Mouse (Mus musculus): ENCODE measurements around the gene Dusp1. TPM values are rescaled to one million over a fixed set of nuclear protein-coding genes. Genes with fewer than 3 reads are reported as not detected.

Dusp1 gene
- polyA plus RNA-seq, 1 experiment from 2014 or later = 31.5 TPM

- H3K27me3 ChIP-seq (ENCODE audit: insufficient read depth, low read length) = no peaks in the 10 kb centered on the region
- WGBS = 99% methylated on average over 4 of the region's 4 CpGs
- H3K4me1 ChIP-seq (replicated peaks; ENCODE audit: insufficient read depth, low read length) = no peaks in the 10 kb centered on the region
- DNase-seq (ENCODE audit: low spot score) = no peak
- no peak overlapping the region for H3K4me3 ChIP-seq (replicated peaks; ENCODE audit: low read depth, low read length)
- ATAC-seq (replicated peaks; ENCODE audit: low FRiP score, low read depth) = no peak
- H3K9me3 ChIP-seq (replicated peaks; ENCODE audit: low read length) = no peaks in the 10 kb centered on the region
- no peak overlapping the region for H3K27ac ChIP-seq
- no peak overlapping the region for H3K4me2 ChIP-seq (ENCODE audit: low read length)
- TF ChIP-seq CTCF (IDR thresholded peaks at IDR 0.05; ENCODE audit: low read depth) = no peak
- H3K36me3 ChIP-seq (ENCODE audit: insufficient read depth, low read length) = no peaks in the 10 kb centered on the region
- no peak overlapping the region for H3K9ac ChIP-seq (ENCODE audit: low read depth, low read length)
Observed at GRCm38 (mm10) chr17:26487917-26488316, 74.0 kb downstream of the Dusp1 start.

DNA sequence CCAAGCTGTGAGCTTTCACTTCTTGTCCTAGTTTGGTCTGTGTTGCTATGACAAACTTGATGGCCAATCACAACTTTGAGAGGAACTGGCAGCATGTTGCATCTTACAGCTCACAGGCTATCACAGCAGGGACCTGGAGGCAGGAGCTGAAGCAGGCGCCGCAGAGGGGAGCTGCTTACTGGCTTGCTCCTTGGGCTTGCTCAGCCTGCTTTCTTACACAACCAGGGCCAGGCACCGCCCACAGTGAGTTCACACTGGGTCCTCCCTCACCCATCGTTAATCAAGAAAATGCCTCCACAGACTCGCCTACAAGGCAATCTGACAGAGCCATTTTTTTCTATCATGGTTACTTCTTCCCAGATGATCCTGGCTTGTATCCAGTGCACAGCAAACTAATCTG is 74.7 kb downstream of the Dusp1 start:
- ATAC-seq (replicated peaks; ENCODE audit: low FRiP score, low read depth) (no peak), DNase-seq (ENCODE audit: low spot score) (no peak)
- TF ChIP-seq CTCF (IDR thresholded peaks at IDR 0.05; ENCODE audit: low read depth) = no peak
- Histone ChIP-seq H3K9me3 (replicated peaks; ENCODE audit: low read length) (no peaks in the 10 kb centered on the region), H3K27me3 (ENCODE audit: insufficient read depth, low read length) (no peaks in the 10 kb centered on the region), H3K4me2 (ENCODE audit: low read length) (no peak overlapping the region), H3K27ac (no peak overlapping the region), H3K4me1 (replicated peaks; ENCODE audit: insufficient read depth, low read length) (no peaks in the 10 kb centered on the region), H3K36me3 (ENCODE audit: insufficient read depth, low read length) (no peaks in the 10 kb centered on the region), H3K4me3 (replicated peaks; ENCODE audit: low read depth, low read length) (no peak overlapping the region), H3K9ac (ENCODE audit: low read depth, low read length) (no peak overlapping the region)
- 54% methylated on average over 5 of the region's 5 CpGs for WGBS

GRCm38 (mm10) chr17:26484626-26485421 is 77.1 kb downstream of the Dusp1 start:
- Histone ChIP-seq H3K9me3 (replicated peaks; ENCODE audit: low read length) (no peaks in the 10 kb centered on the region), H3K4me2 (ENCODE audit: low read length) (no peak overlapping the region), H3K36me3 (ENCODE audit: insufficient read depth, low read length) (no peaks in the 10 kb centered on the region), H3K27me3 (ENCODE audit: insufficient read depth, low read length) (no peaks in the 10 kb centered on the region), H3K4me3 (replicated peaks; ENCODE audit: low read depth, low read length) (no peak overlapping the region), H3K4me1 (replicated peaks; ENCODE audit: insufficient read depth, low read length) (no peaks in the 10 kb centered on the region), H3K9ac (ENCODE audit: low read depth, low read length) (no peak overlapping the region), H3K27ac (no peak overlapping the region)
- ATAC-seq (replicated peaks; ENCODE audit: low FRiP score, low read depth) (no peak), DNase-seq (ENCODE audit: low spot score) (no peak)
- WGBS = 82% methylated on average over 14 of the region's 14 CpGs
- no peak for TF ChIP-seq CTCF (IDR thresholded peaks at IDR 0.05; ENCODE audit: low read depth)

DNA sequence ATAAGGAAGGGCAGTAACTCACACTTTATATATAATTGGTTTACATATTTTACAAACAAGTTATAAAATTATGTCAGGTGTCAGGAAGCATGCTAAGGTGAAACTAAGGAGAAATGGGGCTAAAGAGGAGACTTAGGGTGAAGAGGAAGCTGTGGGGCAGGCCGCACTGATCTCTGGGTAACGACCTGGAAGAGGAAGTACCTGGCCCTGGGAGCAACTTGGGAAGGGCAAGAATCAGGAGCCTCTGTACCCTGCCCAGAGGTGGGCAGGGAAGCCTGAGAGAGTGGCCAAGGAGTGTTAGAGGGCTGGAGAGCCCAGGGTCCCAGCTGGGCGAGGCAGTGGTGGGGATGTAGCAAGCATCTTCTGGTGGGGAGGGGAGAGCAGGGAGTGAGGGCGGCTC is 81.0 kb downstream of the Dusp1 start:
- 86% methylated on average over 4 of the region's 4 CpGs for WGBS
- DNase-seq (ENCODE audit: low spot score) = no peak
- H3K27ac ChIP-seq = no peak overlapping the region
- no peak overlapping the region for H3K4me2 ChIP-seq (ENCODE audit: low read length)
- H3K9me3 ChIP-seq (replicated peaks; ENCODE audit: low read length) = no peaks in the 10 kb centered on the region
- H3K4me1 ChIP-seq (replicated peaks; ENCODE audit: insufficient read depth, low read length) = no peaks in the 10 kb centered on the region
- no peak for TF ChIP-seq CTCF (IDR thresholded peaks at IDR 0.05; ENCODE audit: low read depth)
- H3K36me3 ChIP-seq (ENCODE audit: insufficient read depth, low read length) = no peaks in the 10 kb centered on the region
- H3K27me3 ChIP-seq (ENCODE audit: insufficient read depth, low read length) = no peaks in the 10 kb centered on the region
- H3K4me3 ChIP-seq (replicated peaks; ENCODE audit: low read depth, low read length) = no peak overlapping the region
- no peak overlapping the region for H3K9ac ChIP-seq (ENCODE audit: low read depth, low read length)
- no peak for ATAC-seq (replicated peaks; ENCODE audit: low FRiP score, low read depth)

GRCm38 (mm10) chr17:26479619-26480018 is 82.3 kb downstream of the Dusp1 start:
- no peak overlapping the region for H3K4me2 ChIP-seq (ENCODE audit: low read length)
- H3K9me3 ChIP-seq (replicated peaks; ENCODE audit: low read length) = no peaks in the 10 kb centered on the region
- DNase-seq (ENCODE audit: low spot score) = no peak
- no peaks in the 10 kb centered on the region for H3K27me3 ChIP-seq (ENCODE audit: insufficient read depth, low read length)
- H3K36me3 ChIP-seq (ENCODE audit: insufficient read depth, low read length) = no peaks in the 10 kb centered on the region
- no peak for TF ChIP-seq CTCF (IDR thresholded peaks at IDR 0.05; ENCODE audit: low read depth)
- no peak overlapping the region for H3K9ac ChIP-seq (ENCODE audit: low read depth, low read length)
- no peak overlapping the region for H3K27ac ChIP-seq
- no peak overlapping the region for H3K4me3 ChIP-seq (replicated peaks; ENCODE audit: low read depth, low read length)
- WGBS = 74% methylated on average over 6 of the region's 6 CpGs
- H3K4me1 ChIP-seq (replicated peaks; ENCODE audit: insufficient read depth, low read length) = no peaks in the 10 kb centered on the region
- ATAC-seq (replicated peaks; ENCODE audit: low FRiP score, low read depth) = no peak

GRCm38 (mm10) chr17:26478672-26479071 is 83.3 kb downstream of the Dusp1 start:
- H3K27me3 ChIP-seq (ENCODE audit: insufficient read depth, low read length) = no peaks in the 10 kb centered on the region
- DNase-seq (ENCODE audit: low spot score) = no peak
- TF ChIP-seq CTCF (IDR thresholded peaks at IDR 0.05; ENCODE audit: low read depth) = no peak
- no peaks in the 10 kb centered on the region for H3K36me3 ChIP-seq (ENCODE audit: insufficient read depth, low read length)
- H3K4me2 ChIP-seq (ENCODE audit: low read length) = no peak overlapping the region
- no peak for ATAC-seq (replicated peaks; ENCODE audit: low FRiP score, low read depth)
- no peaks in the 10 kb centered on the region for H3K9me3 ChIP-seq (replicated peaks; ENCODE audit: low read length)
- H3K4me1 ChIP-seq (replicated peaks; ENCODE audit: insufficient read depth, low read length) = no peaks in the 10 kb centered on the region
- H3K9ac ChIP-seq (ENCODE audit: low read depth, low read length) = no peak overlapping the region
- H3K4me3 ChIP-seq (replicated peaks; ENCODE audit: low read depth, low read length) = no peak overlapping the region
- no peak overlapping the region for H3K27ac ChIP-seq
- 82% methylated on average over 4 of the region's 4 CpGs for WGBS

GRCm38 (mm10) chr17:26476871-26477270 is 85.1 kb downstream of the Dusp1 start:
- no peak overlapping the region for H3K27ac ChIP-seq
- H3K36me3 ChIP-seq (ENCODE audit: insufficient read depth, low read length) = no peaks in the 10 kb centered on the region
- no peak for TF ChIP-seq CTCF (IDR thresholded peaks at IDR 0.05; ENCODE audit: low read depth)
- H3K4me2 ChIP-seq (ENCODE audit: low read length) = no peak overlapping the region
- no peak for ATAC-seq (replicated peaks; ENCODE audit: low FRiP score, low read depth)
- WGBS = 49% methylated on average over 6 of the region's 6 CpGs
- H3K9ac ChIP-seq (ENCODE audit: low read depth, low read length) = no peak overlapping the region
- no peaks in the 10 kb centered on the region for H3K27me3 ChIP-seq (ENCODE audit: insufficient read depth, low read length)
- no peaks in the 10 kb centered on the region for H3K4me1 ChIP-seq (replicated peaks; ENCODE audit: insufficient read depth, low read length)
- no peak overlapping the region for H3K4me3 ChIP-seq (replicated peaks; ENCODE audit: low read depth, low read length)
- H3K9me3 ChIP-seq (replicated peaks; ENCODE audit: low read length) = no peaks in the 10 kb centered on the region
- no peak for DNase-seq (ENCODE audit: low spot score)

All from kidney, postnatal 0 days (tissue).